Mouse (Mus musculus) urinary bladder, postnatal 25 days (tissue): ENCODE measurements around the gene Nrf1.

ENCODE experiments used
- DNase-seq: peaks from one replicate; pipeline ENCODE4 v3.0.0; 2022; ENCODE audit warnings: low spot score

The Nrf1 gene

DNA sequence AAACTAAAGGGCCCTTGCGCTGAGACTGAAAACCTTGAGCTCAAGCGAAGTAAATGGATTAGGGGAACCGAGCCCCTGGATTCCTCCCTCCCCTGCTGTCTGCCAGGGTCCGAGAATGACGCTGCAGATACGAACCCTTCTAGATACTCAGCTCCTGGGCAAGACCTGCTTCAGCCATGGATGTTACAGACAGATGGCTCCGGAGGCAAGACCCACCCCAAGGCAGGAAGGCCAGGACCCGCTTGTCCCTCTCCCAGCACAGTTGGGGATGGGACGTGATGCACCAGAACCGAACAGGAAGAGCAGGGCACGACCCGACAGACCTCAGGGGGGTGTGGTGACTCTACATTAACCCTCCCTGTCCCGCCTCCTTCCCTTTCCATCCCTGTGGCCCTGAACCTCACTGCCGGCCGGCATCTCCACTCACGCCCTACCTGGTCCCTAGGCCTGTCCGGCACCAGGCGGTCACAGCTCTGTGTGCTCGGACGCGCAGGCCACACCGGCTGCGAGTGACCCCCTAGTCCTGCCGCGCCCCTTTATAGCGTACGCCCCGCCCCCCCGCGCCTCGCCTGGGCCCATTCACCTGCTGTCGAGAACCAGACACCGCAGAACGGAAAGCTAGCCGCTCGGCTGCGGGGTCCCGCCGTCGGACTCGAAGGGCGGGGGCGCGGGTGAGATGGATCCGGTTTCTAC is 127.6 kb downstream of the Nrf1 start:
- no peak for DNase-seq

DNA sequence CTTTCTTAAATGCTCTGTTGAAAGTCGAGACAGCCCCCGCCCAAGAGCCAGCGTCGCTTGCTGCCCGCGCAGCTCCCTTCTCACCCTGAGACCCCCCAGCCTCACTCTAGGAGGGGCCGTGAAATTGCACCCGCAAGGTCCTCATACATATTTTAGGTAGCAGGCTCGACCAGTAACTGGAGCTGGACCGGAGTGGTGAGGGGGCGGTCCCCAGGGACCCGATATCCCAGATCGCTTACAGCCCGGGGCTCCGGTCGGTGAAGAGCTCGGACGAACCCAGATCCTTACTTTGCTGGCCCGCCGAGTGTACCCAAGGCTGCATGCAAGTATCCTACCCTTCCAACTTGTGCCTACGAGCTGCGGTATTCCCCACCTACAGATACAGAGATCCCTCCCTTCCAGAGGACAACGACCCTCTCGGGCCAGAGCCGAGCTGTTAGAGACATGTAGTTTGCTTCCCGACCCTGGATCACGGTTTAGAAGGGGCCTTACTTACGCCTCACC is 128.2 kb downstream of the Nrf1 start:
- no peak for DNase-seq

DNA sequence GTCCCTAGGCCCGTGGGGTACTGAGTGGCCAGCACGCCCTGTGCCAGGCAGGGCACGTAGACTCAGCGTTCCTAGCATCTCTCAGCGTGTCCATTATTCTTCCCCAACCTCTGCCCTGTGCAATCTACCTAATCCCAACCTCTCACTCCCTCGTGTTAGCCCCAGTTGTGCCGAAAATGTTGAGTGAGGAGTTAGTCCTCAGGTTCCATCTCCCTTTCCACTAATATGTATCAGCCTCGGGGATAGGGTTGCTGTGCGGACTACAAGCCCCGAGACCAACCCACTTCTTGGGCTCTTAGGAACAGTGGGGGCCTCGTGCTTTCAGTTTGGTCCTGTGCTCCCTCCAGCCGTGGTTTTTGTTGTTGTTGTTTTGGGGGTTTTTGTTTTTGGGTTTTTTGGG is 128.7 kb downstream of the Nrf1 start:
- DNase-seq = no peak

GRCm38 (mm10) chr6:30177305-30177704 is 129.5 kb downstream of the Nrf1 start:
- no peak for DNase-seq

GRCm38 (mm10) chr6:30178023-30178639 is 130.3 kb downstream of the Nrf1 start:
- DNase-seq = no peak

- DNase-seq = no peak
Observed at GRCm38 (mm10) chr6:30179046-30179445, 131.3 kb downstream of the Nrf1 start.

GRCm38 (mm10) chr6:30180321-30180720 is 132.5 kb downstream of the Nrf1 start:
- DNase-seq = no peak

DNA sequence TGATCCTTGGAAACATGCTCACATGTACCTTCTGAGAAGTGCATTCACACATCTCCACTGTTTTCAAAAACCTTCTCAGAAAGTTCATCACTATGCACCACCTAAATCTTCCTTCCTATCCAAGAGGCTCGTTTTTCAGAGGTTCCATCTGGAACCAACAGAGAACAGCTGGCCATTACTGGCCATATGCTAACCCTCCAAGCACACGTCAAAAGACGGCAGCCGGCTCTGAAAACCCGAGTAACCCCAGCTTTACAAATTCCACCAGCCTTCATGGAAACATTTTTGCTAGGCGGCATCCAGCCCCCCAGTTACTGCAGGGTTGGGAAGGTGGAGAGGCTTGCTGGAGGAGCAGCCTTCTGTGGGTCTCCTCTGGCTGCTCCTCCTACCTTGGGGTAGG is 134.2 kb downstream of the Nrf1 start:
- no peak for DNase-seq

GRCm38 (mm10) chr6:30183624-30184023 is 135.8 kb downstream of the Nrf1 start:
- no peak for DNase-seq

DNA sequence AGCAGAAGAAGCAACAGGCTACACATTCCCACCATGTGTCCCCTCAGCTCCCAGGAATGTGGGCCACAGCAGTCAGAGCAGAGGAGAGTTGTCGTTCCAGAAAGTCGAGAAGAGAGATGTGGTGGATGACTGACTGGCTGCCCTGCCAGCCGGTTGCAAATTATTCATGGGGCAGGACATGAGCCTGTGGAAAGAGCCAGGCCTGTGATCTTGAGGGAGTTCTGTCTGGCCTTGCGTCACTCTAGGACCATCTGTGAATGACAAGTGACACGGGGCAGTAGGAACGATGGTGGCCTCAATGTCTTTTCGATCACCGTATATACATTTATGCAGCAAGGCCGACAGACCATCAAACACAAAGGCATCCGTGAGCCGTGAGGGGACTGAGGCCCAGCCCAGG is 147.9 kb downstream of the Nrf1 start:
- DNase-seq = no peak

DNA sequence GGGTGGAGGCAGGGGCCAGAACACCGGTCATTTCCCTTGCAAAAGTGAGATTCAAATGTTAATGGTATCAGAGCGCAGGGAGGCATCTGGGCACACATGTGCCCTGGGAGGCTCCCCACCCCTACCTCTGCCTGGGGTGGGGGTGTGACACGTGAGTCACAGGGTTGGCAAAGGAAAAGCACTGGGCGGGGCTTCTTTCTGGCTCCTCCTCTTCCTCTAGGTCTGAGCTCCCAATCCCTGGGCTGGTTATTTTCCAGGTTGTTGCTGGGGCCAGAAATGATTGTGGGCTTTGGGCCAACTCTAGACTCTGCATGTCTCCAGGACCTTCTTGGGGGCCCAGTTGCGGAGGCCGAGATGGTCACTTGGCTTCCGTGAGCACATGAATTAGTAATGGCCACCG is 148.4 kb downstream of the Nrf1 start:
- no peak for DNase-seq
